ENCODE assay signal across 16 mouse cellular contexts in the genomic region with DNA sequence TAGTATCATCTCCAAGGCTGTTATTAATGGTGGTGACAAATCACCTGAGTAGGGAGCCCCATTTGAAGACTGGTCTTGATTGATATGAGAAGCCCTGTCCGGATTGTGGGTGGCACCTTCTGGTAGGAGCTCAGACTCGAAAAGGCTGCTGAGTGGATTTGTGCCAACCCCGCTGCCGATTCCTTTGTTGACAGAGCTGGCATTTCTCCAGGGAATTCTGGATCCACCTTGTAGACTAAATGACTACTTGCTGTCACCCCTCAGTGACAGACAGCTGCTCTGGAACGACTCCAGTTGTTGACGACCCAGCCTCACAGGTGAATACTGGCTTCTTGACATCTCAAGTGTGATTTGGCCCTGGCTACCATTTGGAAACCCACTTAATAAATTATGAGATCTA. TPM values are rescaled to one million over a fixed set of nuclear protein-coding genes. Genes with fewer than 3 reads are reported as not detected.
DNase-seq lines count a peak whose midpoint lies in the region; ATAC-seq and TF ChIP-seq lines count a peak whose summit lies in the region.
"Had no signal": no experiment of that assay in that cellular context is flagged by ENCODE, and none has a peak within 500 bp of the region (broad histone marks: within the 10 kb centered on the region; RNA-seq: fewer than 3 reads in every experiment).

No protein-coding gene starts in this region.

- 58% methylated on average over 6 of the region's 6 CpGs for WGBS in kidney, adult 2 months
- WGBS in neural tube, embryonic 15.5 days: 61% methylated on average over 6 of the region's 6 CpGs
- WGBS in stomach, postnatal 0 days: 44% methylated on average over 6 of the region's 6 CpGs

- no peak overlapping the region for H3K27ac ChIP-seq in kidney, adult 2 months (ENCODE audit: insufficient read depth, low read depth, low read length)
- H3K27ac ChIP-seq in neural tube, embryonic 15.5 days (replicated peaks): no peak overlapping the region
- no peak overlapping the region for H3K27ac ChIP-seq in stomach, postnatal 0 days (replicated peaks)
- H3K27ac ChIP-seq: embryonic facial prominence, embryonic 12.5 days; forebrain, embryonic 10.5 days had no signal

- no peak for TF ChIP-seq EP300 in stomach, postnatal 0 days (optimal IDR thresholded peaks at IDR 0.05)

- TF ChIP-seq CTCF in kidney, adult 2 months (conservative IDR thresholded peaks at IDR 0.05; ENCODE audit: insufficient read depth, insufficient read length, low read depth, low read length): no peak
- TF ChIP-seq CTCF in stomach, postnatal 0 days (IDR thresholded peaks at IDR 0.05; ENCODE audit: low read depth): no peak

- ATAC-seq in neural tube, embryonic 15.5 days (ENCODE audit: low FRiP score): 0 out of 2 replicates have a peak, but pooled peaks have one; percentile 40
- ATAC-seq in stomach, postnatal 0 days (ENCODE audit: low FRiP score, low TSS enrichment): no peak
- ATAC-seq: intestine, embryonic 16.5 days had no signal

- no peak overlapping the region for H3K9ac ChIP-seq in neural tube, embryonic 15.5 days (replicated peaks)
- H3K9ac ChIP-seq in stomach, postnatal 0 days (ENCODE audit: low read length): no peak overlapping the region
- H3K9ac ChIP-seq: embryonic facial prominence, embryonic 12.5 days had no signal

- H3K4me3 ChIP-seq in kidney, adult 2 months (ENCODE audit: insufficient read depth, low read depth, low read length): no peak overlapping the region
- no peak overlapping the region for H3K4me3 ChIP-seq in neural tube, embryonic 15.5 days (replicated peaks)
- no peak overlapping the region for H3K4me3 ChIP-seq in stomach, postnatal 0 days (ENCODE audit: low read depth, low read length)
- H3K4me3 ChIP-seq: embryonic facial prominence, embryonic 12.5 days; forebrain, embryonic 10.5 days; megakaryocyte, embryonic 14.5 days had no signal

- DNase-seq in cerebellum, postnatal 10 days: peak; percentile 48 to 52
- DNase-seq in cerebellum, postnatal 36 days: no peak
- peak; percentile 10 for DNase-seq in kidney, adult 2 months
- DNase-seq in kidney, postnatal 4 days: no peak
- DNase-seq in neural tube, embryonic 10.5 days (ENCODE audit: extremely low spot score, low spot score): no peak
- peak; percentile 22 for DNase-seq in stomach, postnatal 0 days (ENCODE audit: low spot score)
- DNase-seq in layer of hippocampus, adult 18-20 months (ENCODE audit: low spot score in 2 of 2): no peak
- DNase-seq: adrenal gland, adult 2 months; liver; spleen, adult 18-20 months; thymus, postnatal 36 days had no signal

- no peak overlapping the region for H3K4me2 ChIP-seq in neural tube, embryonic 15.5 days
- no peak overlapping the region for H3K4me2 ChIP-seq in stomach, postnatal 0 days (replicated peaks; ENCODE audit: low read depth)
- H3K4me2 ChIP-seq: embryonic facial prominence, embryonic 12.5 days had no signal

- no peak for TF ChIP-seq POLR2A in kidney, adult 2 months (IDR thresholded peaks at IDR 0.05; ENCODE audit: low read depth, low read length)

- no peaks in the 10 kb centered on the region for H3K9me3 ChIP-seq in neural tube, embryonic 15.5 days (replicated peaks)
- H3K9me3 ChIP-seq in stomach, postnatal 0 days (ENCODE audit: control insufficient read depth, low read length): no peaks in the 10 kb centered on the region
- H3K9me3 ChIP-seq: embryonic facial prominence, embryonic 12.5 days; forebrain, embryonic 10.5 days; megakaryocyte, embryonic 14.5 days had no signal

- no peaks in the 10 kb centered on the region for H3K4me1 ChIP-seq in kidney, adult 2 months (ENCODE audit: control insufficient read depth, insufficient read depth, low read length)
- H3K4me1 ChIP-seq in neural tube, embryonic 15.5 days: no peaks in the 10 kb centered on the region
- H3K4me1 ChIP-seq in stomach, postnatal 0 days (replicated peaks; ENCODE audit: control insufficient read depth, insufficient read depth): no peaks in the 10 kb centered on the region
- H3K4me1 ChIP-seq: embryonic facial prominence, embryonic 12.5 days; forebrain, embryonic 10.5 days; megakaryocyte, embryonic 14.5 days had no signal

- peaks cover 2% of the 10 kb centered on the region for H3K36me3 ChIP-seq in kidney, adult 2 months (ENCODE audit: control insufficient read depth, insufficient read depth, low read length)
- peaks cover 23% of the 10 kb centered on the region for H3K36me3 ChIP-seq in neural tube, embryonic 15.5 days
- peaks cover 8% of the 10 kb centered on the region for H3K36me3 ChIP-seq in stomach, postnatal 0 days (ENCODE audit: control insufficient read depth, insufficient read depth, low read length)

- H3K27me3 ChIP-seq in kidney, adult 2 months (replicated peaks; ENCODE audit: control insufficient read depth, insufficient read depth, low read length): no peaks in the 10 kb centered on the region
- H3K27me3 ChIP-seq in neural tube, embryonic 15.5 days (replicated peaks): no peaks in the 10 kb centered on the region
- no peaks in the 10 kb centered on the region for H3K27me3 ChIP-seq in stomach, postnatal 0 days (ENCODE audit: control insufficient read depth, insufficient read depth, low read length)
- H3K27me3 ChIP-seq: embryonic facial prominence, embryonic 12.5 days; megakaryocyte, embryonic 14.5 days had no signal

RNA-seq across cellular contexts. Expression of a gene that starts 46.9 kb away (rescaled TPM):
- 23.7 and 29.7 TPM in 2 replicates for polyA plus RNA-seq in kidney, adult 2 months (2012; rRNA removed)
- 380 and 441 TPM in 2 replicates for polyA plus RNA-seq in neural tube, embryonic 15.5 days (2015; fragmentation: Nextera tagmentation; extraction: Ambion mirVana)
- polyA plus RNA-seq in stomach, postnatal 0 days (2015; fragmentation: Nextera tagmentation; extraction: Ambion mirVana): 121 and 129 TPM in 2 replicates
- total RNA-seq in layer of hippocampus, adult 18-20 months (2021): 100 to 1,000 TPM; 284 to 286 TPM

Comparison
In these comparisons a context has a peak if more than half of its experiments do, and no peak if none do; other contexts are left out.
1. DNase-seq: peak in cerebellum, postnatal 10 days (2 of 2), kidney, adult 2 months (single experiment) and stomach, postnatal 0 days (single experiment); none in cerebellum, postnatal 36 days (0 of 2), kidney, postnatal 4 days (0 of 2), neural tube, embryonic 10.5 days (single experiment) and layer of hippocampus, adult 18-20 months (0 of 2).